Mouse (Mus musculus) spleen, postnatal 36 days (tissue): ENCODE measurements around the gene Gm3252.
"Not testable (repeated sequence)": the region's sequence is repeated elsewhere in the genome, so short reads cannot be mapped to it uniquely, and the experiment has no call there.

Experiments
- DNase-seq, 2 experiments: peaks; one replicate each; pipeline ENCODE4 v3.0.0; 2022; ENCODE audit warnings: low spot score in 2 of 2, mixed read lengths in 1 of 2

Gene Gm3252

DNA sequence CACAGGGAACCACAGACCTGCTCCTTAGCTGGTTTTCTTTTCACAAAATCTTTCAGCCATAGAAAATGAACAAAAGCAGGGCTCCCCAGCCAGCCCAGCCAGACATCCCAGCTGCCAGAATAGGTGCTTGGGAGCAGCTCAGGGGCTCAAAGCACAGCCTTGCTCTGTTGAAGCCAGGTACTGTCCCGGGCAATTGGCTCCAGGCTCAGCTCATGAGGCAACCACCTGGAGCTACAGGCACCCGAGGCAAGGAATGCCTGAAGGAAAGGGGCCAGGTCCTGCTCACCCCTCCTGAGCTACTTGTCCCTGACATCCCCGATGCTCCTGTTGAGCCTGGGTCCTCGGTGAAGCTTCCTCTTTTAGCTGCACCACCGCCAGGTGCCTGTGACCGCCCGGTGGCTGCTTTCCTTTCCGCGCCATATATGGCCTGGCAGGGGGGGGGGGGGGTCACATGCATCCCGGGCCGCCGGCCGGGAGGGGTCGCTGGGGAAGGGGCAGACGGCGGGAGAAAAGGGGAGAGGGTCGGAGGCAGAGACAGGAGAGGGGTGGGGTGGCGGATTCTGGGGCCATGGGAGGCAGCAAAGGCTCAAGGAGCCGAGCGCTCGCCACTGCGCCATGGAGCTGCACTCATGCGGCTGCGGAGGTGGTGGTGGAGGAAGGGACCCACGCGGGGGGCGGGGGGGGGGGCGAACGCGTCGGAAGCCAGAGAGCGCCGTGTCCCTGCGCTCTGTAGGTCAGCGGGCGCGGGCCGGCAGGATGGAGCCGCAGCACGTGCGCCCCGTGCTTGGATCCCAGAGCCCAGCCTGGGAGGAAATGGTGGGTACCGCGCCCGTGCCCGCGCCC lies at the start of gene Gm3252:
TSS of gene Gm3252 (plus strand) at position 738 of the 843 bp plus-strand sequence.
- not testable (repeated sequence) for DNase-seq

- not testable (repeated sequence) for DNase-seq
Measured at GRCm38 (mm10) chr14:4708938-4709337, 17.6 kb upstream of the Gm3252 start, which contains the start of gene Gm7876. Gene Gm7876 (plus strand): TSS chr14:4709238.

DNA sequence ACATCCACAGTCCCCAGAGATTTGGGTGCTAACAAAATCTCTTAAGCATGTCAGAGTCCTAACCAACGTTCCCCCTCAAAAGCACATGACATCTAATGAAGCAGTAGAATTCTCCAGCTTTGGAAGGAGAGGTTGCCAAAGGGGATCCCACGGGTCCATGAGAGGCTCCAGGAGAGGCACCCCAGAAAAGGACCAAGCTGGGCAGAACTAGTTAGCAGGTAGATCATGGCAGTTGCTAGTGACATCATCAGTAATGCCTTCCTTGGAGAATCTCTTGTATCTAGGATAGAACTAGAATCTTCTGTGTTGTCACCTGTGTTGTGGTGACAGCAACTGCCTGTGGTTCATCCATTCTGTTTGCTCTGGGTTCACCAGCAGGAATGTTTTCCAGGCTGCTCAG lies 49.5 kb downstream of the Gm3252 start, which contains the start of gene Gm9602:
TSS of gene Gm9602 (plus strand) at position 301 of the 400 bp plus-strand sequence.
- DNase-seq, result not testable (repeated sequence)
